Mouse (Mus musculus): Measurements from ENCODE around the gene Ggta1. TPM values are rescaled to one million over a fixed set of nuclear protein-coding genes. Genes with fewer than 3 reads are reported as not detected.
A peak's percentile ranks its signal among the peaks of the same experiment; 100 is the strongest.

Ggta1 gene
- polyA plus RNA-seq, 1 experiment: 1.9 TPM

DNA sequence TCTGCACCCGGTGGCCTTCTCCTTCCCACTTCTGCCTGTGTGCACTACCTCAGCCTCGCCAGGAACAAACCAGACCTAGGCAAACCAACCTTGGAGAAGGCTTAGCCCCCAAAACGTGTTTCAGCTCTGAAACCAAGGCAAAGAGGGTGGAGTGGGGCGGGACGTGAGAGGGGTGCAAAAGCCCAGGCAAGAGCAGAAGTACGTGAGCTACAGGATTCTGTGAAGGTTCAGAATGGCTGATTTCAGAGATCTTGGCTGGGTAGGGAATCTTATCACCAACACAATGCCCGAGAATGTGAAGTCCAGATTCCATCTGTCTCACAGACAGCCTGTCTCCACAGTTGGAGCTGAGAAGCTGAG is 41.4 kb upstream of the Ggta1 start:
- Histone ChIP-seq H3K36me3 (replicated peaks; ENCODE audit: low read length) (peaks cover 29% of the 10 kb centered on the region), H3K4me3 (replicated peaks) (peak overlapping the region; percentile 81), H3K9me3 (peaks cover 12% of the 10 kb centered on the region), H3K27me3 (replicated peaks) (no peaks in the 10 kb centered on the region), H3K4me1 (peaks cover 98% of the 10 kb centered on the region)
- no peak for TF ChIP-seq GATA1 (IDR thresholded peaks at IDR 0.05; ENCODE audit: borderline replicate concordance, low read length)
- TF ChIP-seq FLI1 (IDR thresholded peaks at IDR 0.05; ENCODE audit: low read length): no peak

DNA sequence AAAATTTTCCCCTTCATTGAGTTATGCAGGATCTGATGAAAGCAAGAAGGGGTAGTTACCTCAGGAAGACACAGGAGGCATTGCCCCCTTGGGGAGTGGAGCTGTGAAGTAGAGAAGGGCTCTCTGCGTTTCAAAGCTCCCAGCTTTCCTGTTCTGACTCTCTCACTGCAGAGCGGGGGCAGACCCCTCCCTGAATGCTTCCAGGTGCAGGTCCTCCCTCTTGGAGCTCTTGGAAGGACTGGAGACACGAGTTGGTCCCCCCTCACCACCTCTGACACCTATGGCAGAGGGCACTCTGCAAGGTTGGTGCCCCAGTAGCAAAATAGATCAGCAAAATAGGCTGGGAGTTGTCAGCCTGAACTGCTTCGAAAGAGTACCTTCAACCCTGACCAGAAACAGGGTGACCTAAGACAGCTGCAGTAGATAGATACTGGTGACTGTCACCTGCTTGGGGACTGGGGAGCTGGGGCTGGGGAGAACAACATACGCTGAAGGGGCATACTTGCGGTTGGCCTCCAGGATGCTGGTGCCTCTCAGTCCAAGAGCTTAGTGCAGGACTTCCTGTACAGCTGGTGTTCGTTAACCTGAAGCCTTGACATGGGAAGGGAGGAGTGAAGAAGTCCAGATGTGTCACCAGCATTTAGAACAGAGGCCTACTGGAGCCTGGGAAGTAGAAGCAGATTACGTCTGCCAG is 40.8 kb upstream of the Ggta1 start:
- peaks cover 98% of the 10 kb centered on the region for H3K4me1 ChIP-seq
- peak overlapping the region; percentile 81 for H3K4me3 ChIP-seq (replicated peaks)
- peaks cover 31% of the 10 kb centered on the region for H3K36me3 ChIP-seq (replicated peaks; ENCODE audit: low read length)
- H3K9me3 ChIP-seq: peaks cover 12% of the 10 kb centered on the region
- TF ChIP-seq FLI1 (IDR thresholded peaks at IDR 0.05; ENCODE audit: low read length): no peak
- no peak for TF ChIP-seq GATA1 (IDR thresholded peaks at IDR 0.05; ENCODE audit: borderline replicate concordance, low read length)
- no peaks in the 10 kb centered on the region for H3K27me3 ChIP-seq (replicated peaks)

DNA sequence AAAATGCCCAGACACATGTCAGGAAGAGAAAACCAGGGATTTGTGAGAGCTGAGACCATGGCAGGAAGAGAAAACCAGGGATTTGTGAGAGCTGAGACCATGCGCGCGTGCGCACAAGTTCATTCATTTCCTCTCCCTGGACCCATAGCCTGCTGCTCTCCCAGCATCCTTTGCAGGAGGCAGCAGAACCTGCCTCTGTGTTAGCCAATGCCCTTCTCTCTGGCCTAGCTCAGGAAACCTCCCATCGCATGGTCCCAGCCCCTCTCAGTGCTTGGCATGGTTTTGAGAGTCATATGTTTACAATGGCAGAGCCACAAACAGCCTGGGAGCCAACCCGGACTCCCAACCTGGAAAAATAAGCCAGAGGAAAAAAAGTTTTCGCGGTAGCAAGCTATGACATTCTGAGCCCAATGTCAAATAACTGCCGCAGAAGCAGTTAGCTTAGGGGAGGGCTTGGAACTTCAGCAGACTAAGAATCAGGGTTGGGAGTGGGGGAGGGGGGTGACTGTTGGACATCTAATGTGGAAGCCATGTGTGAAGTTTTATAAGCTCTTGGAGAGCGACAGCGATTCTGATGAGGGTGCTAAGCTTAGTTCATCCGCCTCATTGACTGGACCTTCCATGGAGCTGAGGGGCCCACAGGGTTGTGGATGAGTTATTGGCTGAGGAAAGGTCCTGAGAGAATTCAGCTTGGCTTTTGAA is 40.1 kb upstream of the Ggta1 start:
- H3K9me3 ChIP-seq: peaks cover 15% of the 10 kb centered on the region
- H3K27me3 ChIP-seq (replicated peaks): no peaks in the 10 kb centered on the region
- peaks cover 38% of the 10 kb centered on the region for H3K36me3 ChIP-seq (replicated peaks; ENCODE audit: low read length)
- no peak for TF ChIP-seq GATA1 (IDR thresholded peaks at IDR 0.05; ENCODE audit: borderline replicate concordance, low read length)
- TF ChIP-seq FLI1 (IDR thresholded peaks at IDR 0.05; ENCODE audit: low read length): no peak
- peak overlapping the region; percentile 81 for H3K4me3 ChIP-seq (replicated peaks)
- H3K4me1 ChIP-seq: peaks cover 98% of the 10 kb centered on the region

GRCm38 (mm10) chr2:35502561-35502960 is 39.5 kb upstream of the Ggta1 start:
- peaks cover 43% of the 10 kb centered on the region for H3K36me3 ChIP-seq (replicated peaks; ENCODE audit: low read length)
- TF ChIP-seq GATA1 (IDR thresholded peaks at IDR 0.05; ENCODE audit: borderline replicate concordance, low read length): no peak
- TF ChIP-seq FLI1 (IDR thresholded peaks at IDR 0.05; ENCODE audit: low read length): no peak
- peak overlapping the region; percentile 81 for H3K4me3 ChIP-seq (replicated peaks)
- H3K4me1 ChIP-seq: peaks cover 98% of the 10 kb centered on the region
- H3K27me3 ChIP-seq (replicated peaks): no peaks in the 10 kb centered on the region
- peaks cover 16% of the 10 kb centered on the region for H3K9me3 ChIP-seq

GRCm38 (mm10) chr2:35499474-35499873 is 36.4 kb upstream of the Ggta1 start:
- Histone ChIP-seq H3K4me3 (replicated peaks) (no peak overlapping the region), H3K9me3 (peaks cover 21% of the 10 kb centered on the region), H3K36me3 (replicated peaks; ENCODE audit: low read length) (peaks cover 41% of the 10 kb centered on the region), H3K27me3 (replicated peaks) (no peaks in the 10 kb centered on the region), H3K4me1 (peaks cover 98% of the 10 kb centered on the region)
- TF ChIP-seq FLI1 (IDR thresholded peaks at IDR 0.05; ENCODE audit: low read length) (no peak), GATA1 (IDR thresholded peaks at IDR 0.05; ENCODE audit: borderline replicate concordance, low read length) (no peak)

DNA sequence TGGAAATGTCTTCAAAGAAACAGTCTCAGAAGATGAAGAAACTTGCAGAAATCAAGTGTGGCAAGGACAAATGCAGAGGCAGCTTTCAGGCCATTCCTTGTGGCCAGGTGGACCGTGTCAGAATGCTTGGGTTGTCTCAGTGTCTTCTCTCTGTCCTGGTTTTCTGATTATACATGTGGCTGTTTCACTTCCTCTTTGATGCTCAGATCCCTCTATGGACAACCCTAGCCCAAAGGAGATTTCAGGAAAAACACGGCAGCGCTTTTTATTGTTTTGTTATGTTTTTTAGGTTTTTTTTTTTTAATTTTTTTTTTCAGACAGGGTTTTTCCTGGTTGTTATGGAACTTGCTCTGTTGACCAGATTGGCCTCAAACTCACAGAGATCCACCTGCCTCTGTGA is 35.9 kb upstream of the Ggta1 start:
- Histone ChIP-seq H3K36me3 (replicated peaks; ENCODE audit: low read length) (peaks cover 41% of the 10 kb centered on the region), H3K4me1 (peaks cover 97% of the 10 kb centered on the region), H3K27me3 (replicated peaks) (no peaks in the 10 kb centered on the region), H3K4me3 (replicated peaks) (no peak overlapping the region), H3K9me3 (peaks cover 21% of the 10 kb centered on the region)
- no peak for TF ChIP-seq FLI1 (IDR thresholded peaks at IDR 0.05; ENCODE audit: low read length)
- TF ChIP-seq GATA1 (IDR thresholded peaks at IDR 0.05; ENCODE audit: borderline replicate concordance, low read length): no peak

- H3K9me3 ChIP-seq: peaks cover 25% of the 10 kb centered on the region
- H3K4me3 ChIP-seq (replicated peaks): no peak overlapping the region
- TF ChIP-seq FLI1 (IDR thresholded peaks at IDR 0.05; ENCODE audit: low read length) (no peak), GATA1 (IDR thresholded peaks at IDR 0.05; ENCODE audit: borderline replicate concordance, low read length) (no peak)
- no peaks in the 10 kb centered on the region for H3K27me3 ChIP-seq (replicated peaks)
- peaks cover 41% of the 10 kb centered on the region for H3K36me3 ChIP-seq (replicated peaks; ENCODE audit: low read length)
- peaks cover 97% of the 10 kb centered on the region for H3K4me1 ChIP-seq
These were observed 34.7 kb upstream of the Ggta1 start for GRCm38 (mm10) chr2:35497662-35498196.

- H3K4me1 ChIP-seq: peaks cover 87% of the 10 kb centered on the region
- H3K4me3 ChIP-seq (replicated peaks): peak overlapping the region; percentile 88
These were observed 33.4 kb upstream of the Ggta1 start for GRCm38 (mm10) chr2:35496279-35497013.

GRCm38 (mm10) chr2:35495486-35496278 is 32.7 kb upstream of the Ggta1 start:
- TF ChIP-seq FLI1 (IDR thresholded peaks at IDR 0.05; ENCODE audit: low read length): 0 out of 2 replicates have a peak, but pooled peaks have one; percentile 25
- no peak for TF ChIP-seq GATA1 (IDR thresholded peaks at IDR 0.05; ENCODE audit: borderline replicate concordance, low read length)
- H3K27me3 ChIP-seq (replicated peaks): no peaks in the 10 kb centered on the region
- peaks cover 20% of the 10 kb centered on the region for H3K9me3 ChIP-seq
- H3K36me3 ChIP-seq (replicated peaks; ENCODE audit: low read length): peaks cover 31% of the 10 kb centered on the region
- peak overlapping the region; percentile 88 for H3K4me3 ChIP-seq (replicated peaks)
- H3K4me1 ChIP-seq: peaks cover 87% of the 10 kb centered on the region

More at GRCm38 (mm10) chr2:35496279-35497013, 33.4 kb upstream of the Ggta1 start:
- Histone ChIP-seq H3K9me3 (peaks cover 25% of the 10 kb centered on the region), H3K27me3 (replicated peaks) (no peaks in the 10 kb centered on the region), H3K36me3 (replicated peaks; ENCODE audit: low read length) (peaks cover 36% of the 10 kb centered on the region)
- TF ChIP-seq GATA1 (IDR thresholded peaks at IDR 0.05; ENCODE audit: borderline replicate concordance, low read length) (no peak), FLI1 (IDR thresholded peaks at IDR 0.05; ENCODE audit: low read length) (no peak)

All from megakaryocyte, embryonic 14.5 days (primary cell).